Mouse (Mus musculus): Measurements from ENCODE around the gene Hist1h2bh. TPM values are rescaled to one million over a fixed set of nuclear protein-coding genes. Genes with fewer than 3 reads are reported as not detected.
A peak's percentile ranks its signal among the peaks of the same experiment; 100 is the strongest.
"Not testable (repeated sequence)": the region's sequence is repeated elsewhere in the genome, so short reads cannot be mapped to it uniquely, and the experiment has no call there.

Hist1h2bh gene
- total RNA-seq, 1 experiment from 2014 or later, result 26.2 TPM

GRCm38 (mm10) chr13:23551931-23552914 is 9.0 kb upstream of the Hist1h2bh start:
- no peak for DNase-seq

GRCm38 (mm10) chr13:23551146-23551834 is 8.1 kb upstream of the Hist1h2bh start, which contains the start of gene Hist1h4f:
TSS of gene Hist1h4f (minus strand) at chr13:23551648.
- peak; percentile 91 for DNase-seq

- DNase-seq, result no peak
Observed at GRCm38 (mm10) chr13:23550761-23551145, 7.6 kb upstream of the Hist1h2bh start.

GRCm38 (mm10) chr13:23546694-23547093 is 3.5 kb upstream of the Hist1h2bh start:
- no peak for DNase-seq

GRCm38 (mm10) chr13:23544787-23545120 is 1.6 kb upstream of the Hist1h2bh start:
- not testable (repeated sequence) for DNase-seq

- peak; percentile 82 for DNase-seq
Observed at GRCm38 (mm10) chr13:23543965-23544786, 984 bp upstream of the Hist1h2bh start, which contains the start of gene Hist1h3f. TSS of gene Hist1h3f (plus strand) at chr13:23544052.

- DNase-seq, result not testable (repeated sequence)
Observed at GRCm38 (mm10) chr13:23542225-23542980, 789 bp downstream of the Hist1h2bh start.

GRCm38 (mm10) chr13:23541497-23541896 is 1.7 kb downstream of the Hist1h2bh start:
- DNase-seq, result no peak

GRCm38 (mm10) chr13:23539821-23540220 is 3.4 kb downstream of the Hist1h2bh start:
- DNase-seq, result not testable (repeated sequence)

- no peak for DNase-seq
Observed at GRCm38 (mm10) chr13:23538249-23538648, 4.9 kb downstream of the Hist1h2bh start.

- DNase-seq, result no peak
Observed at GRCm38 (mm10) chr13:23537006-23537710, 6.0 kb downstream of the Hist1h2bh start.

GRCm38 (mm10) chr13:23536076-23536822 is 6.9 kb downstream of the Hist1h2bh start:
- no peak for DNase-seq

- peak; percentile 92 for DNase-seq
Observed at GRCm38 (mm10) chr13:23535137-23536075, 7.8 kb downstream of the Hist1h2bh start, which contains the start of gene Hist1h3g. TSS of gene Hist1h3g (plus strand) at chr13:23535422.

GRCm38 (mm10) chr13:23534368-23535131 is 8.6 kb downstream of the Hist1h2bh start:
- DNase-seq, result peak; percentile 59

- DNase-seq, result peak; percentile 76
Observed at GRCm38 (mm10) chr13:23533560-23534367, 9.4 kb downstream of the Hist1h2bh start, which contains the start of gene Hist1h2af. TSS of gene Hist1h2af (plus strand) at chr13:23533906.

- no peak for DNase-seq
Observed at GRCm38 (mm10) chr13:23532262-23533075, 10.7 kb downstream of the Hist1h2bh start.
